Mouse (Mus musculus) cerebellum, postnatal 10 days (tissue): ENCODE results near the gene Cux2.

ENCODE experiments used
- DNase-seq, 2 experiments: peaks; one replicate each; pipeline ENCODE4 v3.0.0; 2021; ENCODE audit warnings: mixed read lengths in 2 of 2

Gene Cux2

DNA sequence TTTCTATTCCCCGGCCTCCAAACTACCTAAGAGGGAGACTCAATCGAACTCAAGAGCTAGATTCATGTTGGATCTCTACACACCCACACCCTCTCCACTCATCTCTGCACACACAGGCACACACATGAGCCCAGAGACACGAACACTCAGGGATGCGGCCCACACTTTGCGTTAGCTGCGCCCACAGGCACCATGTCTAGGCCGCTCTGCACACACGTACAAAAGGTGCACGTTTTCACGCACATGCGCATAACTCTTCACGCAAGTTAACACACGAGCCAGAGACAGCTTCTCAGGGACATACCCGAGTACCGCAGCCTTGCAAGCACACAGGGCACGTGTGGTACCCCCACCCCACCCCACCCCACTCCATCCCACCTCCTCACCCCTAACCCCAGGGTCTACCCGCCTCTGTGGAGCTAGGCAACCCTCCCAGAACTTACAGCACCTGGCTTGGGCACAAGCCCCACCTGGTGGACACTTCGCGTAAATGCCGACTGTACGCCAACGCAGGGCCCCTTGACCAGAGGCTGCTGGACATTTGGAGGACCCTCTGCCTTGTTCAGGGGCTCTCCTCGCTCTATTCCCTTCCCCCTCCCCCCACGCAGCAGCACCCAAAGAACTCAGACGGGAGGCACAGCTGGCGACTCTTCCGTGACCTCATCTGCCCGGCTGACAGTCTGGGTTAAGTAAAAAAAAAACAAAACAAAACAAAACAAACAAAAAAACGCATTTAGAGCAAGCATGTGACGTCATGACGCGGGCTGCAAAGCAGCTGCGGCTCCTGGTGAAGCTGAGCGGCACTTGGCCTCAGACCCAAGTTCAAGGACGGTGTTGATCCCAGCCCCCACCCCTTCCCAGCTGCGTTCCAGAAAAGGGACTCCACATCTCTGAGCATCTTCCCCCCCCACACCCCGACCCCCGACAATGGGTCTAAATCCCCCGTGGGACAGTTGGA, 9.4 kb upstream of the Cux2 start:
- peak; percentile 86 to 90 for DNase-seq

DNA sequence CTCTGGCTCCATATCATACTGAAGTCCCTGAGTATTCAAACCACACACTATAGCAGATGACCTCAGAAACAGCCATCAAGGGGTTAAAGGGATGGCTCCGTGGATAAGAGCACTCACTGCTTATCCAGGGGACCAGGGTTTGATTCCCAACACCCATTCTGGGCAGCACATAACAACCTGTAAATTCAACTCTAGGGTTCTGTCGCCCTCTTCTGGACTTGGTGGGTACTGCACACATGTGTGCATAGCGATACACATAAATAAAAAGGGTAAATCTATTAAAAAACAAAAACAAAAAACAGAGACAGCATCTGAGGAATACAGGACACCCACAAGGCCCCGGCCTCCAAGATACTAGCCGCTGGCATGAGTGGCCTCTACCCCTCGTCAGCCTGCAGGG, 7.7 kb upstream of the Cux2 start:
- peak; percentile 46 to 59 for DNase-seq

DNA sequence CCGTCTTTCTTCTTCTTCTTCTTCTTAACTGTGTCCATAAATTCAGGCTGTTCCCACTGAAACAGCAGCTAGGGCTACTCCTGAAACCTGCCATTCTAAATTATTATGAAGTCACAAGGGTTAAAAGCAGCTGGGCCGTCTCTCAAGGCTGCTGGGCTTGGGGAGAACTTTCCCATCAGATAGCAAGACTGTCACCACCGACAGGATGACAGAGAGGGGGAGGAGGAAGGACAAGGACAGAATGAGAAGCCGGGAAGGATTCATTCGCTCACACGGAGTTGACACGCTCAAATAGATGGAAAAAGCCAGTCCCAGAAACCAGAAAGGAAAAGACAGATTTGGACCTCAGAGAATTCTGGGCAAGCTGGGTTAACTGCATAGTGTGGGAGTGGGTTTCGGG, 6.7 kb upstream of the Cux2 start:
- DNase-seq = no peak

DNA sequence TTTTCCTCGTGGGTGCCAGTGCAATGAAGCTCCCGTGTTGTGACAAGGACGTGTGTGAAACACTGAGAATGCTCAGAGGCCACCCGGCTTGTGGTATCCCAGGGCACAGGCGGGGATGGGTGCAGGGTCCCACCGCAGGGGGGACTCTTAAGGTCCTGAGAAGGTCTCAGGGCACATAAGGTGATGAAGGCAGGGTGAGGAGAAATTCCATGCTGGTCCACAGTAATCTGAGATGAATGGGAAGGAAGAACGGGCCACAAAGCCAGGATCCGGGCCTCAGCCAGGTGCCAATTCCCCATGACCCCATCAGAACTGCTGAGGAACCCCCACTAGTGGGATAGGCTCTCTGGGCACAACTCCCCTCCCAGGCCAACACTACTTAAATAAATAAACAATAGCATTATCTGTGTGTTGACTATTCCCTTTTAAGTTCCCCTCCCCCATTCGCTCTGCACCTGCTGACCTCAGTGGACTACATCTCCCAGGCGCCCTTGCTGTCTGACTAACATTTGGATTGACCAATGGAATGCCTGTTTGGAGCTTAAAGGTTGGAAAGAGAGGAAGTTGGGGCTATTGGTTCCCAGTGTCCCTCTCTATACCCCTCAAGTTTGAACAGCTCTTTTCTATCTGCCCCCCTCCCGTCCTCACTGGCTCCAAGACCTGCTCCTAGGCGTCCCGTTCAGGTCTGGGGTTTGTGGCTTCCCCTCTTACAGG, 4.4 kb upstream of the Cux2 start:
- peak; percentile 85 to 87 for DNase-seq

DNA sequence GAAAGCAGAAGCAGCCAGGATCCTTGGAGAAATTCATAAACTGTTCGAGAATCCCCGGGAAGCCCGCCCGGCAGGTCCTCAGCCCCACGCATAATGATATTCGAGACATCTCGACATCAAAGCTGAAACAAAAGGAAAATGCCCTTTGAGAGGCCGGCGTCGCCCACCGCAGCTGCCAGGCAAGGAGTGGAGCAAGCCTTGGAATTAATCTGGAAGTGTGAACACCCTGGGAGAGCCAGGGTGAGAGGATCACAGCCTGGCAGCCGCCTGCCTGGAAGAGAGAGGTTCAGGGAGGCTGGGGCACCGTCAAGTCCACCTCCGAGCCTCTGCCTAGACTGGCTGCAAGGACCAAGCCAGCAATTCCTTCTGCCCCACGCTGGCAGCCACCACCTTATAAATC, 3.7 kb upstream of the Cux2 start:
- peak in 1 of 2 experiments; percentile 48 for DNase-seq

DNA sequence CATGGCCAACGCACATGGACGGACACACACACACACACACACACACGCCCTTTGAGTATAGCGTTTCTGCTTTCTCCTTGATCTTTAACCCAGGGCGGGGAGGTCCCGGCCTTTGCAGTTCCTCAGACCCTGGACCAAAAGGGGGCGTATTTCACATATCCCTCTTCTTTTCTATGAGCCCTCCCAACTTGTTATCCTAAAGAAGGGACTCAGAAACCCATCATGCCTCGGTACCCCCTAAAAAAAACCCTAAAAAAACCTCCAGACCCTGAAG, 867 bp upstream of the Cux2 start:
- DNase-seq = peak in 1 of 2 experiments; percentile 43

DNA sequence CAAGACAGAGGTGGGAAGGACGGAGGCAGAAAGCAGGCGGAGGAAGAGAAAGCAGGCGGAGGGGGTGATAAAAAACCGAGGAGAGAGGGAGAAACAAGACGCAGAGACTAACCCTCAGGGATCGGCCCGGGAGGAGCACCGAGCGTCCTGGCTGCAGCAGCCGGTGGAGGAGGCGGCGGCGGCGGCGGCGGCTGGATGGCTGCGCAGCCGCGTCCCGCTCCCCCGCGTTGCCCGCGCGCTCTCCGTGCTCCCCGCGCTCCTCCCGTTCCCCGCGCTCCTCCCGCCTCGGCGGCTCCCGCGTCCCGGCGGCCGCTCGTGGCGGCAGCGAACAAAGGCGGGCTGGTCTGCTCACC, 262 bp downstream of the Cux2 start:
- peak; percentile 84 to 86 for DNase-seq

DNA sequence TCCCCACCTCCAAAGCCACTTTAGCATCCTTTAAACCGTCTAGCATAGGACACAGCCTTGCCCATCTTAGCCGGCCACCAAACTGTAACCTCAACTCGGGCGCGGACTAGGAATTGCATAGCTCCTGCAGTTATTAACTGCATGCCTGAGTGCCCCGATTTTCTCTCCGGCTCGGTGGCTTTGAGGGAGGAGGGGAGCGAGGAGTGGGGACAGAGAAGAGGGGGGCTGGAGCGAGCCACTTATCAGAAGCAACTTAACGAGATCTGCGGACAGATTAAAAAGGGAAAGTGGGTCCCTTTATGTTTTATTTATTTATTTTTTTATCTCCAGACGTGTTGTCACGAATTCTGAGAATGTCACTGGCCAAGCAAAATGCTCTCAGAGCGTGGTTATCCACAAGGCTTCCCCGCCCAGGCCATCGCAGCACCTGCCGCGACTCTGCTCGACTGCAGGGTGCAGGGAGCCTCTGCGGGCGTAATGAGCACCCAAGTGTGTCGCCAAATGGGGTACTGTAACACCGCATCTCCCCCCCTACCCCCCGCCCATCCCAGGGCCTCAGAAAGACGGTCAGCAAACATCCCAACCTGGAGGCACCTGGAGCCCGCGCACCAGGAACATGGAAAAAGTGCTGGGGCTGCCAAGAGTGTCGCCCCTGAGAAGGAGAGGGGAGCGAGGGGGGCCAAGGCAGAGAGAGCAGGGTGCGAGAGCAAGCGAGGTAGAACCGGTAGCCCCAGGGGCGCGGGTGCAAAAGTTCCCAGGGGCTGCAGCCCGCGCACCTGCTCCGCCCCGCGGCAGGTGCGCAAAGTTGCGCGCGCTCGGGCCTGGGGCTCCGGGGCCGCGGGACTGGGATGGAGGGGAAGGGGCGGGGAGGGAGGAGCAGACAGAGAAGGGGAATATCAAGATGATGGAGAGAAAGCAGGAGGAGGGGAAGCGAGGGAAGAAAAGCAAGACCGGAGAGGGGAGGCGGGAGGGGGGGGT, 927 bp downstream of the Cux2 start:
- peak; percentile 66 to 70 for DNase-seq

DNA sequence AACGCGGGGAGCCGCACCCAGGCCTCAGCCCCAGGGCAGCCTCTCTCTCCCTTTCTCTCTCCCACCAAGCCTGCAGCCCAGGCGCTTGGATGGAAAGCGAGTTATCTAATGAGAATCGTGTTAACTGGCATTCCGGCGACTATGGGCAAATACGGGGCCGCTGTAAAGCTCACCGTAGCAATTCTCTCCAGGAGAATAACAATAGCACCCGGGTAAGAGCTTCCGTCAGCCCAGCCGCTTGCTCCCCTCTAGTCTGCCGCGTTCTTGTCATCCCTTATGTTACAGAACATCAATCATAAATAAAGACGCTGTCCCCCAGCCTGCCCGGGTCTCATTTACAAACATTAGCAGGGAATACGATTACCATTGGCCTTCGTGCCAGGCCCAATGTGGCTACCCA, 1.6 kb downstream of the Cux2 start:
- DNase-seq = peak in 1 of 2 experiments; percentile 29

DNA sequence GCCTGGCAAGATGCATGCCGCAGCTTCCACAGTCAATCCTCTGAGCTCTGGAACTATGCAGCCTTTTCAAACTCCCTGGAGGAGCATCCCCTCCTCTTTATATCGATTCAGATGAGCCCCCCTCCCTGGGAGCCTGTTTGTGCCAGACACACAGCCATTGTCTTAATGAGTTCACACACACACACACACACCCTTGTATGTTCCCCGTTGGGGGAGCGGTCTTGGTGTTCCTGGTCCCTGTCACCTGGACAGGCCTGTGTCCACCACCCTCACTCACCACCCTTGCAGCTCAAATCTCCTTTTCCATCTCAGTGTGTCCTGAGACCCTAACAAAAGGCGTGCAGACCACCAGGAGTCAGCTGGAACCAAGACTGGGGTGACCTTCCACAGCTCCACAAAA, 2.1 kb downstream of the Cux2 start:
- peak; percentile 36 to 41 for DNase-seq

DNA sequence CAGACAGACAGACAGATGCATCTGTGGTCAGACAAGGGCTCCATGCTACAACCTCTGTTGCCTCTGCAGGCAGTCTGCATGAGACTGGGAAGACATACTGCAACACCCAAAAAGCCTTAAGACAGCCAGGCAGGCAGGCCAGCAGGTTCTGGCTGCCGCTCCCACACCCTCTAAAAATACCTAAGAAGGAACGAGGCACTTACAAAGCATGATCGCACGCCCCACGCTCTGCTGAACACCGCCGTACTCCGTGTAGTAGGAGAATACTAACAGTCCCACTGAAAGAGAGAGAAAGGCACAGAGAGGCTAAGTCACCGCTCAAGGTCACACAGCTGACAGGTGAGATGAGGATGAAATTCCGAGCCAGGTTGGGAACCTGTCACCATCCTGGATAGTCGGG, 6.3 kb downstream of the Cux2 start:
- no peak for DNase-seq

DNA sequence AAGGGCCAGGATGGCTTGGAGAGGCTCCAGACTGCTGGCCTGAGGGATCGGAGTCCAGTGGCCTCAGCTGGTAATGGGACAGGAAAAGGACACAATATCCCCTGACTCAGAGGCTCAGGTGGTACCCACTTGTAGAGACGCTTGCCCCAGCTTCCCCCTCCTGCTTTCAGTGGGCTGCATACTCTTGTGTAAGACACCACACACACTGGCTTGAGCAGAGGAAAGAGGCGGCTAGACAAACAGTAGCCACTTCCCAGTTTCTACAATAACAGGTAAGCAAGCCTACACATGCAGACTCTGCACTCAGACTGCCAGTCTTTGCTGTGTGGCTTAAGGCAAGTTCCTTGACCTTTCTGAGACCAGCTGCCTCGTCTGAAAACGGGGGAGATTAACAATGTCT, 14.6 kb downstream of the Cux2 start:
- no peak for DNase-seq

DNA sequence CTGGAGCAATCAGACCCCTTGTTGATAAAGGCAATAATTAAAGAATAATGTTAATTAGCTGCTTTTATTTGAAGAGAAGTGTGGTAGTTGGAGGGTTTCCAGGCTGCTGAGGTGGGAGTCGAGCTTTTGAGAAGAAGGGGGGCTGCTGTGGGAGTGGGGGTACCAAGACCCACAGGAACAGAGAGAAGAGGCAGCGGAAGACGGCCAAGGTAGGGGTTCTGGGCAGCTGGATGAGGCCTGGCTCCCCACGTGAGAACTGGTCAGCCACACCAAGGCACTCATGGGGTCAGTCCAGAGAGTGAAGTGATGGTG, 16.8 kb downstream of the Cux2 start:
- no peak for DNase-seq

DNA sequence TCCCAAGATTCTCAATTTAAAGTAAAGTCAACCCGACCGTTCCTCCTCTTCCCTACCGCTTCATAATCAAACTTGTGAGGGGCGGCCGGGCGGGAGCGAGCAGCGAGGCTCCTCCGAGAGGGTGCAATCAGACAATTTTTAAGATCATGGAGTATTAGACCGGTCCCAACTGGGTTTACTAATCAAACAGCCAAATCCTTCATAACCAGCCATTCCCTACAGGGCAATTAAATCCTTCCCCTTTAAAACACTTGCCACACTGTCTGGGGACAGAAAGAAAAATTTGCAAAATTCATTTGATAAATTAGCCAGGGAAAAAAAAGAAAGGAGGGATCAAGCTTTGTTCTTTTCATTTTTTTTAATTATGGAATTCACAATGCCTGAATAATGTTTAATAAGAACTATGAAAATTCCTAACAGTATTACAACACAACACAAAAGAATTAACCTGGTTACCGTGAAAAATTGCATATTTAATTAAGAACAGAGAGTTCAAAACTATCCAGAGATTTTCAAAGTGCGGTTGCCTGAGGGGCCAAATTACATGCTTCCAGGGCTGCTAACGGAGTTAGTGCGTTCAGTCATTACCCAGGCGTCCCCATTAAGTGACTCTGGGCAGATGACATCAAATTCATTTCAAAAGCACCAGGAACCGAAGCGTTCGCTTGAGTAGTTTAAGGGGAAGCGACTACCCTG, 17.3 kb downstream of the Cux2 start:
- no peak for DNase-seq

DNA sequence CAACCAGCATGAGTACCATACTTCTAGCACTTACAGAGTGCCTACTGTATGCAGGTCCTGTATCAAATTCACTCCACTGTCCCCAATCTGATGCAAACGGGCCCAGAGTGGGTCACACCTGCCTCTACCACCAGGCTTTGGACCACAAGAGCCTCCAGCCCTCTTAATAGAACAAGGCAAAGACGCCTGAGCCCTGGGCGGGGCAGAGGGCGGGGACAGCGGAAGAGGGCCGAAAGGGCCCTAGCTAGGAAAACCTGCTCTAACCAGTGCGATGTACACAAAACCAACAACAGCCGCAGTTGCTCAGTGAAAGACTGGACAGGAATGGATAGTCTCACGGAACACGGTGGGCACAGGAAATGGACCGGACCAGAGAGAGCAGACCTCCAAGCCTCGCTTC, 18.8 kb downstream of the Cux2 start:
- DNase-seq = no peak

DNA sequence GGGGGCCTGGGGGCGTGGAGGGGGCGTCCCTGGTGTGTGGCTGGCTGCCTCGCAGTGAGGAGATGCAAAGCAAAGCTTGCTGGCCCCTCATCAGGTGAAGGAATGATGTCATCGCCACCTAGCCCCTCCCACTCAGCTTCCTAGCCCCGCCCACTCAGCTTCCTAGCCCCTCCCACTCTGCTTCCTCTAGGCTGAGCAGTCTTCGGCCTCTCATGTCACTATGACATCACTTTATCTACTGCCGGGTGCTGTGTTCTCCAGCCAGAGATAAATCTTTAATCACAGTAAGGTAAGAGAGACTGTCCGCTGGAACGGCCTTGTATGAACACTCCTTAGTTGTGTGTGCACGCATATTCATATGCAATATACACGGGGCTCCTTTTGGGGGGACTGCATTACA, 19.3 kb downstream of the Cux2 start:
- no peak for DNase-seq

DNA sequence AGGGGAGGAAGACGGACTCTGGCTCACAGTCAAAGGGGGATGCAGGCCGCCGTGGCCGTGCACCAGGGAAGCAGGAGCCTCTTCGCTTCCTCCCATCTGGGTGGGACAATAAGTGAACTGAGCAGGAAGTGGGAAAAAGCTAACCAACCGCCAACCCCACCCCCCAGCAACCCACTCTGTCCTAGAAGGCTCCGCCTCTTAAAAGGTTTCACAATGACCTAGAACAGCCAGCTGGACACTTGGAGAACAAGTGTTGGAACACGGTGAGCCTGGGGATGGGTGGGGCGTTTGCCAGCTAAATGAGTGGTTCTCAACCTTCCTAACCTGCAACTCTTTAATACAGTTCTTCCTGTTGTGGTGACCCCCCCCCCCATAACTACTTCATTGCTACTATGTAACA, 23.1 kb downstream of the Cux2 start:
- no peak for DNase-seq

DNA sequence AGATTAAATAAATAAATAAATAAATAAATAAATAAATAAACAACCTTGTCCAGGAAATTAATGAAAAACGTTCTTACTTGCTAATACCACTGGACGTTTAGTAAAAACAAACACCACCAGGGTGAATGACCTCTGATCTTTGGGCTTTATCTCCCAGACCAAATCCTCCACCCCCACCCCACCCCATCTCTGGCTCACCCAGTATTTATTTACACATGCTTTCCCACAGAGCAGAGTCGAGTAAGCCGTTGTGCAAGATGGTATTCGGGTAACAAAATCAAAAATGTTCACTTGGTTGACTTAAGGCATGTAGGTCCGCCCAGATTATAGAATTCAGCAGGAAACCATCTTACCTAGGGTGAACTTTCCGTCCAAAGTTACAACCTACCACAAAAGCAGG, 23.6 kb downstream of the Cux2 start:
- no peak for DNase-seq

DNA sequence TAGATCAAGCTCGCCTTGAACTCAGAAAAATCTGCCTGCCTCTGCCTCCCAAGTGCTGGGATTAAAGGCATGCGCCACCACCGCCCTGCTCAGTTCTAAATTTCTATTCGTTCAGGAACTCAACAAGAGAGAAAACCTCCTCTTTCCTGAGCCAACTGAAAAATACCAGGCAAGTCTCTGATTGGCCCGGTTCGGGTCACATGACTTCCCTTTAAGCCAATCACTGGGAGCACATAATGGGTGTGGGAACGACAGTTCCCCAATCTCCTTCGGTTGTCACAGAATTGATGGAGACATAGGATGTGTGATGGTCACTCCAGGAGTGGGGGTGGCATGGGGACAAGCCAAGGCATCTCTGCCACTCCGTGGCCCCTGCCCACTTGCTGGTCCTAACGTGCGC, 24.8 kb downstream of the Cux2 start:
- no peak for DNase-seq

DNA sequence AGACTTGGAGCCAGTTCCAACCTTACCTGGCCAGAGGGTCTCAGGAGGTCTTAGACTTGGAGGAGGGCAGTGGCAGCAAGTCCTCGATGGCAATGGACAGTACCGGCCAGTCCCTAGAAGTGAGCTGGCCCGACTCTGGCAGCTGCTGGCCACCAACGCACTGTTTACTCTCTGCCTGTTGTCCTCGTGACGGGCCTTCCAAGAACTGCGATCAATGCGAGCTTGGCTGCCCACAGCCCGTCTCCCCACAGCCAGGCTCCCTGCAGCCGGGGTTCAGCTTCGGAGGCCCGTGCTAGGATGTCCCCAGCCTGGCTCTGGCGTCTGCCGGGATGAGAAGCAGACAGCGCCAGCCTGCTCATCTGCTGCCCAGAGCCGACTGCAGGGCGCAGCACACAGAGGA, 30.6 kb downstream of the Cux2 start:
- DNase-seq = peak; percentile 54 to 66

DNA sequence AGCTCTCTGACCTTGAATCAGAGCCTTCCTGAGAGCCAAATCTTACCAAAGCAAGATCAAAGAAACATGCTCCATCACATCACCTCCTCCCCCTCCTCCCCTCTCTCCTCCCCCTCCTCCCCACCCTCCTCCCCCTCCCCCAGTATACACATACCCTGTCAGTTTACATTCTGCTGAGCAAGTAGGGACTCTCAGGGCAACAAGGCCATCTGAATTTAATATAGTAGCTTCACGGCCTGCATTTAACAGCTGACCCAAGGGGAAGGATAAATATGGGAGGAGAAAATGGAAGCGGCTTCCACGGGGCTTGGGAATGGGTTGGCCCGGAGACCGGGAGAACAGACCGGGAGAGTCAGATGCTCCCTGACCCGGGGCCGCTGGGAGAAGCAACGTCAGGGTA, 32.1 kb downstream of the Cux2 start:
- DNase-seq = no peak

DNA sequence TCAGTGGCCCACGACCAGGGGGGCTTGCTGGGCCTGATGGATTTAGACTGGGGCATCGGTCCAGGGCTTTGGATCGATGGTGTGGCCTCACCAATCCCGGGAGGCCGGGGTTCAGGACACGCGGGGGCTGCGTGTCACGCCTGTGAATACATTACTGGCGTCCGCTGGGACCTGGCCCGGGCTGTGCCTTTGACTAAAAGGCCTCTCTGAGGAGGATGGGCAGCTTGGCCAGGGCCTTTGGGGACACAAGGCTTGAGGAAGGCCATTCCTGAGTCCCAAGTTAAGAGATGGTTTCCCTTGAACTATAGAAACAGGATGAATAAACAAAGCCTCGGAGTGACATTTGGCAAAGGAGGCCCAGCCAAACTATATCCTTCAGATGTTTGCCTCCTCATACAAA, 32.6 kb downstream of the Cux2 start:
- peak in 1 of 2 experiments; percentile 42 for DNase-seq

DNA sequence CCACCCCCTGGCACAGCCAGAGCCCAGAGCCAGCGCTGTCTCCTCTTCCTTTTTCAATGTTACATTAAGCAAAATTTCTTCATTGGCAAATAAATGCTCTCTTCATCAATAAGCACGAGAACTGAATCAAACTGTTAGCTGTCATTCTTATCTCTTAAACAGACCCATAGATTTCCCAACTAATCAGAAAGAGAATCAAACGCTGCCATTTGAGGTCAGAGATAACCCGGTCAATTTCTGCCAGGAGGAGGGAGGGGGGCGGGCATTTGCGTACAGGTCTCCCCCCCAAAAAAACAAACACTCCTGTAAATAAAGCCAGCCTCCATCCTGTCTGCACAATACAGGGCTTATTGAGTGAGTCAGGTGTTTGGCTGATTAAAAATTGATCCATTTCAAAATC, 33.2 kb downstream of the Cux2 start:
- no peak for DNase-seq
